Mouse (Mus musculus) cerebellum, adult 2 months (tissue): ENCODE results near the gene Calhm2. TPM values are rescaled to one million over a fixed set of nuclear protein-coding genes. Genes with fewer than 3 reads are reported as not detected.
A peak's percentile ranks its signal among the peaks of the same experiment; 100 is the strongest.
"Not testable (repeated sequence)": the region's sequence is repeated elsewhere in the genome, so short reads cannot be mapped to it uniquely, and the experiment has no call there.

Source experiments
- DNase-seq, 2 experiments: peaks; one replicate each; pipeline ENCODE4 v3.0.0; 2021
- H3K27ac ChIP-seq: fragments of 200-500 bp; 2 replicates; pipeline ENCODE4 v1.5.1; 2012; ENCODE audit warnings: low read length, control low read depth, inconsistent platforms; ENCODE audit not compliant: insufficient read depth
- H3K27me3 ChIP-seq: fragments of 200-500 bp; 2 replicates; pipeline ENCODE4 v1.6.1; 2012; ENCODE audit warnings: inconsistent platforms, mild to moderate bottlenecking, low read length, moderate library complexity; ENCODE audit not compliant: control insufficient read depth, insufficient read depth
- H3K4me1 ChIP-seq: fragments of 200-500 bp; 2 replicates; pipeline ENCODE4 v1.6.1; 2011; ENCODE audit warnings: low read length; ENCODE audit not compliant: control insufficient read depth, insufficient read depth
- H3K4me3 ChIP-seq: fragments of 200-500 bp; replicated peaks from 2 replicates; pipeline ENCODE3; 2011; ENCODE audit warnings: mild to moderate bottlenecking, low read depth, low read length, control low read depth; ENCODE audit not compliant: insufficient read depth
- CTCF ChIP-seq: fragments of 200-500 bp; IDR thresholded peaks from 2 replicates; pipeline ENCODE4 v1.5.1; 2011; ENCODE audit warnings: low read depth, mild to moderate bottlenecking, control low read depth, low read length, moderate library complexity, borderline replicate concordance; ENCODE audit not compliant: insufficient read depth
- POLR2A ChIP-seq: fragments of 200-500 bp; IDR thresholded peaks from 2 replicates; pipeline ENCODE4 v1.6.1; 2011; ENCODE audit warnings: low read length, control low read depth, borderline replicate concordance; ENCODE audit not compliant: insufficient read depth
- WGBS: fragments of 180-500 bp; shearing (Covaris S2); methylation state at CpG from one replicate; pipeline ENCODE4 v1.1.7; 2018; 5-methylcytosine and 5-hydroxymethylcytosine counted together
- polyA plus RNA-seq: library from polyadenylated mRNA; depleted of rRNA; stranded (reverse); fragments of >200 nt; gene quantifications from 2 replicates; pipeline ENCODE4 v1.2.3, GENCODE M21; 2012

The Calhm2 gene
- polyA plus RNA-seq, 1 experiment: 1.3 TPM

GRCm38 (mm10) chr19:47144154-47144553 lies 6.1 kb upstream of the Calhm2 start, which contains the start of gene Calhm1:
Calhm1 (minus strand) TSS chr19:47144254.
- Histone ChIP-seq H3K27me3 (no peaks in the 10 kb centered on the region), H3K4me3 (no peak within 1 kb of the TSS), H3K27ac (no peak within 1 kb of the TSS), H3K4me1 (no peaks in the 10 kb centered on the region)
- WGBS: 97% methylated on average over 6 of the region's 6 CpGs
- no peak for DNase-seq
- TF ChIP-seq CTCF: no peak

- no peak overlapping the region for H3K27ac ChIP-seq
- no peak overlapping the region for H3K4me3 ChIP-seq
- no peak for DNase-seq
- 77% methylated on average over 6 of the region's 6 CpGs for WGBS
- peaks cover 1% of the 10 kb centered on the region; the same call in 1 of the 2 replicates for H3K4me1 ChIP-seq
- no peak for TF ChIP-seq POLR2A
- no peak for TF ChIP-seq CTCF
- no peaks in the 10 kb centered on the region for H3K27me3 ChIP-seq
Measured at GRCm38 (mm10) chr19:47142438-47142837, 4.3 kb upstream of the Calhm2 start.

- not testable (repeated sequence) for H3K27me3 ChIP-seq, H3K4me3 ChIP-seq, DNase-seq, H3K27ac ChIP-seq, H3K4me1 ChIP-seq
- 49% methylated on average over 7 of the region's 7 CpGs for WGBS
Measured at GRCm38 (mm10) chr19:47139611-47140010, 1.5 kb upstream of the Calhm2 start.

GRCm38 (mm10) chr19:47137051-47137581 lies 978 bp downstream of the Calhm2 start:
- Histone ChIP-seq H3K4me3 (no peak overlapping the region), H3K27me3 (no peaks in the 10 kb centered on the region), H3K27ac (no peak overlapping the region), H3K4me1 (peaks cover 7% of the 10 kb centered on the region; the same call in 1 of the 2 replicates)
- TF ChIP-seq POLR2A (no peak), CTCF (no peak)
- WGBS: 28% methylated on average over 6 of the region's 6 CpGs
- DNase-seq: peak in 1 of 2 experiments; percentile 33

GRCm38 (mm10) chr19:47136170-47136569 lies 1.9 kb downstream of the Calhm2 start:
- Histone ChIP-seq H3K4me1 (peaks cover 7% of the 10 kb centered on the region; the same call in 1 of the 2 replicates), H3K4me3 (no peak overlapping the region), H3K27me3 (no peaks in the 10 kb centered on the region), H3K27ac (no peak overlapping the region)
- DNase-seq: no peak
- 81% methylated on average over 5 of the region's 5 CpGs for WGBS
- TF ChIP-seq CTCF (no peak), POLR2A (no peak)

GRCm38 (mm10) chr19:47135568-47135967 lies 2.5 kb downstream of the Calhm2 start:
- DNase-seq: no peak
- WGBS: 91% methylated on average over 17 of the region's 17 CpGs
- Histone ChIP-seq H3K27ac (no peak overlapping the region), H3K4me1 (peaks cover 7% of the 10 kb centered on the region; the same call in 1 of the 2 replicates), H3K27me3 (no peaks in the 10 kb centered on the region), H3K4me3 (no peak overlapping the region)
- TF ChIP-seq CTCF (no peak), POLR2A (no peak)

- Histone ChIP-seq H3K4me1 (peaks cover 7% of the 10 kb centered on the region; the same call in 1 of the 2 replicates), H3K27ac (no peak overlapping the region), H3K4me3 (no peak overlapping the region), H3K27me3 (no peaks in the 10 kb centered on the region)
- 90% methylated on average over 7 of the region's 7 CpGs for WGBS
- TF ChIP-seq CTCF (no peak), POLR2A (no peak)
- no peak for DNase-seq
Measured at GRCm38 (mm10) chr19:47133161-47133560, 4.9 kb downstream of the Calhm2 start.

- TF ChIP-seq POLR2A: no peak
- no peak for TF ChIP-seq CTCF
- WGBS: 94% methylated on average over 15 of the region's 15 CpGs
- Histone ChIP-seq H3K4me3 (no peak overlapping the region), H3K4me1 (no peaks in the 10 kb centered on the region), H3K27me3 (no peaks in the 10 kb centered on the region), H3K27ac (no peak overlapping the region)
- no peak for DNase-seq
Measured at GRCm38 (mm10) chr19:47130551-47131125, 7.5 kb downstream of the Calhm2 start.

- 88% methylated on average over 11 of the region's 11 CpGs for WGBS
- no peak overlapping the region for H3K4me3 ChIP-seq
- DNase-seq: no peak
- H3K4me1 ChIP-seq: no peaks in the 10 kb centered on the region
- H3K27me3 ChIP-seq: no peaks in the 10 kb centered on the region
- no peak for TF ChIP-seq CTCF
- no peak for TF ChIP-seq POLR2A
- H3K27ac ChIP-seq: no peak overlapping the region
Measured at GRCm38 (mm10) chr19:47128835-47129234, 9.3 kb downstream of the Calhm2 start.
